Mouse (Mus musculus): ENCODE data around the gene Bbs5. TPM values are rescaled to one million over a fixed set of nuclear protein-coding genes. Genes with fewer than 3 reads are reported as not detected.

Gene Bbs5
- total RNA-seq, 2 experiments from 2014 or later, result 4.7 to 5.3 TPM

Other genes with a start within 250 kb of the Bbs5 start
- gene Lrp2, start 61.1 kb upstream of the Bbs5 start, total RNA-seq (2021), result 1 to 10 TPM in 1 of 2 experiments, under 1 TPM in 1; 0.89 to 1.7 TPM
- gene Klhl41, start 22.9 kb downstream of the Bbs5 start, total RNA-seq (2021), result 10 to 100 TPM; 66.9 to 77.0 TPM
- 10 to 100 TPM; 27.2 to 35.9 TPM for gene Fastkd1, start 66.3 kb downstream of the Bbs5 start, total RNA-seq (2021)
- 10 to 100 TPM; 35.7 to 38.8 TPM for gene Ppig, start 75.4 kb downstream of the Bbs5 start, total RNA-seq (2021)
- under 1 TPM; 0.36 to 0.65 TPM for gene Ccdc173, start 142.4 kb downstream of the Bbs5 start, total RNA-seq (2021)
- gene Phospho2, start 142.5 kb downstream of the Bbs5 start, total RNA-seq (2021), result 10 to 100 TPM; 22.7 to 24.1 TPM
- 10 to 100 TPM; 36.4 to 38.9 TPM for gene Klhl23, start 174.8 kb downstream of the Bbs5 start, total RNA-seq (2021)
- 10 to 100 TPM; 61.7 to 68.2 TPM for gene Ssb, start 214.4 kb downstream of the Bbs5 start, total RNA-seq (2021)
- gene Mettl5, start 238.4 kb downstream of the Bbs5 start, total RNA-seq (2021), result 10 to 100 TPM; 20.8 to 25.3 TPM